Mouse (Mus musculus) neural tube, embryonic 13.5 days (tissue): ENCODE results near the gene Poc1a. TPM values are rescaled to one million over a fixed set of nuclear protein-coding genes. Genes with fewer than 3 reads are reported as not detected.

Experiments used
- ATAC-seq: fragments of 200-750 bp; cut with Nextera tagmentation; 2 replicates; pipeline ENCODE4 v1.8.0; 2017; ENCODE audit warnings: low read depth, mild to moderate bottlenecking, moderate TSS enrichment, moderate library complexity
- H3K27ac ChIP-seq: fragments of 300-500 bp; sonication (generic); replicated peaks from 2 replicates; pipeline ENCODE4 v1.5.1; 2015; ENCODE audit warnings: moderate library complexity, mild to moderate bottlenecking, inconsistent platforms
- H3K27me3 ChIP-seq: fragments of 300-500 bp; sonication (generic); 2 replicates; pipeline ENCODE4 v1.6.1; 2015; ENCODE audit warnings: mild to moderate bottlenecking, inconsistent platforms
- H3K36me3 ChIP-seq: fragments of 300-500 bp; sonication (generic); 2 replicates; pipeline ENCODE4 v1.6.1; 2015; ENCODE audit warnings: mild to moderate bottlenecking, inconsistent platforms
- H3K4me1 ChIP-seq: fragments of 300-500 bp; sonication (generic); replicated peaks from 2 replicates; pipeline ENCODE4 v1.6.1; 2015; ENCODE audit warnings: inconsistent platforms
- H3K4me2 ChIP-seq: fragments of 300-500 bp; sonication (generic); 2 replicates; pipeline ENCODE4 v1.6.1; 2015; ENCODE audit warnings: inconsistent platforms, mild to moderate bottlenecking, moderate library complexity
- H3K4me3 ChIP-seq: fragments of 300-500 bp; sonication (generic); 2 replicates; pipeline ENCODE4 v1.5.1; 2015; ENCODE audit warnings: mild to moderate bottlenecking, inconsistent platforms
- H3K9ac ChIP-seq: fragments of 300-500 bp; sonication (generic); 2 replicates; pipeline ENCODE4 v1.6.1; 2015; ENCODE audit warnings: moderate library complexity, mild to moderate bottlenecking, inconsistent platforms
- H3K9me3 ChIP-seq: fragments of 300-500 bp; sonication (generic); 2 replicates; pipeline ENCODE4 v1.6.1; 2016; ENCODE audit warnings: inconsistent platforms
- WGBS: fragments of 180-500 bp; shearing (Covaris S2); methylation state at CpG from one replicate; pipeline ENCODE4 v1.1.7; 2015; 5-methylcytosine and 5-hydroxymethylcytosine counted together
- polyA plus RNA-seq: library from polyadenylated mRNA; unstranded; fragments of >200 nt; fragmentation: Nextera tagmentation; extraction: Ambion mirVana; gene quantifications from 2 replicates; pipeline ENCODE4 v1.2.1, GENCODE M21; 2015

Gene Poc1a
- polyA plus RNA-seq, 1 experiment from 2014 or later = 8.0 TPM

- ATAC-seq = no peak
Observed at GRCm38 (mm10) chr9:106305228-106305627, 24.4 kb downstream of the Poc1a start.

GRCm38 (mm10) chr9:106306662-106307351 lies 25.9 kb downstream of the Poc1a start:
- H3K4me1 ChIP-seq = no peaks in the 10 kb centered on the region
- H3K4me2 ChIP-seq = no peak overlapping the region
- peak; percentile 75 for ATAC-seq
- H3K36me3 ChIP-seq = no peaks in the 10 kb centered on the region
- no peak overlapping the region for H3K27ac ChIP-seq
- no peaks in the 10 kb centered on the region for H3K9me3 ChIP-seq
- WGBS = 53% methylated on average over 8 of the region's 8 CpGs
- no peak overlapping the region for H3K4me3 ChIP-seq
- H3K27me3 ChIP-seq = no peaks in the 10 kb centered on the region
- H3K9ac ChIP-seq = no peak overlapping the region

More at GRCm38 (mm10) chr9:106305228-106305627, 24.4 kb downstream of the Poc1a start:
- no peak overlapping the region for H3K4me2 ChIP-seq
- H3K36me3 ChIP-seq = no peaks in the 10 kb centered on the region
- H3K4me1 ChIP-seq = no peaks in the 10 kb centered on the region
- H3K4me3 ChIP-seq = no peak overlapping the region
- no peaks in the 10 kb centered on the region for H3K27me3 ChIP-seq
- peak overlapping the region; percentile 47; the same call in 1 of the 2 replicates for H3K9ac ChIP-seq
- no peaks in the 10 kb centered on the region for H3K9me3 ChIP-seq
- no peak overlapping the region for H3K27ac ChIP-seq
- WGBS = 78% methylated on average over 7 of the region's 7 CpGs

- WGBS = 93% methylated on average over 5 of the region's 5 CpGs
- no peak for ATAC-seq
Observed at GRCm38 (mm10) chr9:106308151-106308550, 27.3 kb downstream of the Poc1a start.

GRCm38 (mm10) chr9:106308555-106308954 lies 27.7 kb downstream of the Poc1a start:
- Histone ChIP-seq H3K36me3 (no peaks in the 10 kb centered on the region), H3K27ac (0 out of 2 replicates have a peak overlapping the region, but pooled peaks have one; percentile 23), H3K9ac (no peak overlapping the region), H3K9me3 (no peaks in the 10 kb centered on the region), H3K4me3 (no peak overlapping the region), H3K4me1 (no peaks in the 10 kb centered on the region), H3K4me2 (no peak overlapping the region), H3K27me3 (no peaks in the 10 kb centered on the region)
- no peak for ATAC-seq
- 95% methylated on average over 2 of the region's 2 CpGs for WGBS

More at GRCm38 (mm10) chr9:106308151-106308550, 27.3 kb downstream of the Poc1a start:
- H3K4me2 ChIP-seq = no peak overlapping the region
- no peaks in the 10 kb centered on the region for H3K36me3 ChIP-seq
- H3K9ac ChIP-seq = no peak overlapping the region
- H3K27ac ChIP-seq = no peak overlapping the region
- H3K4me1 ChIP-seq = no peaks in the 10 kb centered on the region
- H3K9me3 ChIP-seq = no peaks in the 10 kb centered on the region
- H3K4me3 ChIP-seq = no peak overlapping the region
- no peaks in the 10 kb centered on the region for H3K27me3 ChIP-seq

- Histone ChIP-seq H3K4me1 (no peaks in the 10 kb centered on the region), H3K4me2 (no peak overlapping the region), H3K27me3 (no peaks in the 10 kb centered on the region), H3K36me3 (no peaks in the 10 kb centered on the region), H3K27ac (0 out of 2 replicates have a peak overlapping the region, but pooled peaks have one; percentile 23), H3K4me3 (no peak overlapping the region), H3K9ac (no peak overlapping the region), H3K9me3 (no peaks in the 10 kb centered on the region)
- ATAC-seq = no peak
- 84% methylated on average over 5 of the region's 5 CpGs for WGBS
Observed at GRCm38 (mm10) chr9:106308983-106309382, 28.1 kb downstream of the Poc1a start.

- ATAC-seq = no peak
- no peaks in the 10 kb centered on the region; the same call in 1 of the 2 replicates for H3K4me1 ChIP-seq
- H3K9ac ChIP-seq = no peak overlapping the region
- no peaks in the 10 kb centered on the region for H3K27me3 ChIP-seq
- no peaks in the 10 kb centered on the region for H3K9me3 ChIP-seq
- WGBS = 87% methylated on average over 3 of the region's 3 CpGs
- H3K27ac ChIP-seq = no peak overlapping the region
- H3K4me2 ChIP-seq = no peak overlapping the region
- H3K4me3 ChIP-seq = no peak overlapping the region
- H3K36me3 ChIP-seq = no peaks in the 10 kb centered on the region
Observed at GRCm38 (mm10) chr9:106309859-106310258, 29.0 kb downstream of the Poc1a start.

GRCm38 (mm10) chr9:106311625-106312191 lies 30.8 kb downstream of the Poc1a start:
- ATAC-seq = no peak
- no peaks in the 10 kb centered on the region; the same call in 1 of the 2 replicates for H3K4me1 ChIP-seq
- H3K9me3 ChIP-seq = no peaks in the 10 kb centered on the region
- H3K4me3 ChIP-seq = no peak overlapping the region
- H3K9ac ChIP-seq = no peak overlapping the region
- no peak overlapping the region for H3K27ac ChIP-seq
- no peaks in the 10 kb centered on the region for H3K27me3 ChIP-seq
- no peaks in the 10 kb centered on the region for H3K36me3 ChIP-seq
- no peak overlapping the region for H3K4me2 ChIP-seq
- 81% methylated on average over 10 of the region's 10 CpGs for WGBS

GRCm38 (mm10) chr9:106312950-106313360 lies 32.1 kb downstream of the Poc1a start:
- Histone ChIP-seq H3K9ac (no peak overlapping the region), H3K4me3 (no peak overlapping the region), H3K27ac (no peak overlapping the region), H3K27me3 (no peaks in the 10 kb centered on the region), H3K4me1 (no peaks in the 10 kb centered on the region; the same call in 1 of the 2 replicates), H3K4me2 (no peak overlapping the region), H3K9me3 (no peaks in the 10 kb centered on the region), H3K36me3 (no peaks in the 10 kb centered on the region)
- 95% methylated on average over 7 of the region's 7 CpGs for WGBS
- ATAC-seq = no peak

- H3K9me3 ChIP-seq = no peaks in the 10 kb centered on the region
- no peak overlapping the region for H3K9ac ChIP-seq
- H3K4me2 ChIP-seq = no peak overlapping the region
- no peak overlapping the region for H3K27ac ChIP-seq
- no peak overlapping the region for H3K4me3 ChIP-seq
- ATAC-seq = no peak
- H3K36me3 ChIP-seq = no peaks in the 10 kb centered on the region
- H3K27me3 ChIP-seq = no peaks in the 10 kb centered on the region
- H3K4me1 ChIP-seq = peaks cover 3% of the 10 kb centered on the region
- WGBS = 64% methylated on average over 3 of the region's 3 CpGs
Observed at GRCm38 (mm10) chr9:106314196-106314595, 33.3 kb downstream of the Poc1a start.

GRCm38 (mm10) chr9:106318074-106318473 lies 37.2 kb downstream of the Poc1a start:
- peaks cover 5% of the 10 kb centered on the region for H3K4me1 ChIP-seq
- H3K4me2 ChIP-seq = no peak overlapping the region
- no peaks in the 10 kb centered on the region for H3K9me3 ChIP-seq
- 82% methylated on average over 2 of the region's 2 CpGs for WGBS
- H3K4me3 ChIP-seq = no peak overlapping the region
- H3K36me3 ChIP-seq = no peaks in the 10 kb centered on the region
- H3K27ac ChIP-seq = no peak overlapping the region
- H3K9ac ChIP-seq = no peak overlapping the region
- H3K27me3 ChIP-seq = no peaks in the 10 kb centered on the region
- ATAC-seq = no peak

GRCm38 (mm10) chr9:106319095-106319494 lies 38.2 kb downstream of the Poc1a start:
- Histone ChIP-seq H3K36me3 (no peaks in the 10 kb centered on the region), H3K4me3 (no peak overlapping the region), H3K27me3 (no peaks in the 10 kb centered on the region), H3K27ac (no peak overlapping the region), H3K4me2 (no peak overlapping the region), H3K9ac (no peak overlapping the region), H3K4me1 (peaks cover 5% of the 10 kb centered on the region), H3K9me3 (no peaks in the 10 kb centered on the region)
- ATAC-seq = no peak
- whole genome bisulfite sequencing = 63% methylated on average over 2 of the region's 2 CpGs

- Histone ChIP-seq H3K4me1 (peaks cover 5% of the 10 kb centered on the region), H3K36me3 (no peaks in the 10 kb centered on the region), H3K27me3 (no peaks in the 10 kb centered on the region), H3K27ac (no peak overlapping the region), H3K4me2 (no peak overlapping the region), H3K4me3 (no peak overlapping the region), H3K9ac (no peak overlapping the region), H3K9me3 (no peaks in the 10 kb centered on the region)
- no peak for ATAC-seq
- WGBS = 73% methylated on average over 3 of the region's 3 CpGs
Observed at GRCm38 (mm10) chr9:106322497-106322896, 41.6 kb downstream of the Poc1a start.
